8 mouse cellular contexts compared by ENCODE assay signal in the genomic region with DNA sequence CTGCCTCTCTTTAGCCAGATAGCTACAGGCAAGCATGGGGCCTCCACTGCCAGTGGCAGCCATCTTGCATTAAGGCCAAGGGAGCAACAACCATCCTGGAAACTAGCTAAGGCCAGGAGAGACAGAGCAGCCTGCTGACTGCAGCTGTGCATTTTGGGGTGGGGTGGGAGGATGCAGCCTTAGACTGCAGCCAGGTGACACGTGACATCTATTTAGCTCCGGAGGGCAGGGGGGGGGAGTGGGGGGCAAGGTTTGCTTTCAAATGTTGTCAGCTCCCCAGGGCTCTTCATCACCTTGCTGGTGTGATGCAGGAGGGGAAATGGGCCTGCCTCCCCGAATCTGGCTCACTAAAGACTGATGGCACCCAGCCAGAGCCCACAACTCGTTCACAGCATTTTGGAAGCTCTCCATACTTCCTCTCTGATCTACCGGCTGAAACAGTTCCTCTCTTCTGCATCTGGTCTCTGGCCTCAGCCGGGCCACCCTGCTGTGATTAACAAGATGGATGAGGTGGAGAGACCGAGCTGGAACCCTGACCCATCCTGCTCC. TPM values are rescaled to one million over a fixed set of nuclear protein-coding genes. Genes with fewer than 3 reads are reported as not detected.
DNase-seq lines count a peak whose midpoint lies in the region; ATAC-seq and TF ChIP-seq lines count a peak whose summit lies in the region.

No protein-coding gene starts in this region.

- H3K4me3 ChIP-seq in lung, embryonic 14.5 days (ENCODE audit: low read depth, low read length), result no peak overlapping the region
- no peak overlapping the region for H3K4me3 ChIP-seq in lung, adult 2 months (replicated peaks; ENCODE audit: extremely low read depth, low read depth, low read length)
- H3K4me3 ChIP-seq in heart, adult 2 months, result no peak overlapping the region
- H3K4me3 ChIP-seq in intestine, embryonic 16.5 days (ENCODE audit: low read length), result no peak overlapping the region

- no peaks in the 10 kb centered on the region for H3K79me2 ChIP-seq in heart, adult 2 months (replicated peaks; ENCODE audit: control insufficient read depth, insufficient read depth, low read length)

- 7% methylated on average over 7 of the region's 7 CpGs for WGBS in lung, embryonic 14.5 days
- WGBS in lung, adult 2 months, result 6% methylated on average over 7 of the region's 7 CpGs
- 6% methylated on average over 7 of the region's 7 CpGs for WGBS in heart, adult 2 months
- 10% methylated on average over 7 of the region's 7 CpGs for WGBS in intestine, embryonic 16.5 days

- no peak overlapping the region for H3K4me2 ChIP-seq in lung, embryonic 14.5 days
- H3K4me2 ChIP-seq in intestine, embryonic 16.5 days (ENCODE audit: low read depth, low read length), result no peak overlapping the region

- peaks cover 17% of the 10 kb centered on the region for H3K4me1 ChIP-seq in lung, embryonic 14.5 days (ENCODE audit: insufficient read depth)
- peaks cover 22% of the 10 kb centered on the region for H3K4me1 ChIP-seq in lung, adult 2 months (ENCODE audit: control insufficient read depth, insufficient read depth, low read length)
- peaks cover 23% of the 10 kb centered on the region for H3K4me1 ChIP-seq in heart, adult 2 months (ENCODE audit: control insufficient read depth, insufficient read depth, low read length)
- H3K4me1 ChIP-seq in intestine, embryonic 16.5 days (ENCODE audit: control insufficient read depth, insufficient read depth, low read length), result peaks cover 27% of the 10 kb centered on the region

- H3K36me3 ChIP-seq in lung, embryonic 14.5 days (ENCODE audit: insufficient read depth), result no peaks in the 10 kb centered on the region
- H3K36me3 ChIP-seq in heart, adult 2 months (ENCODE audit: control insufficient read depth, insufficient read depth, low read length), result no peaks in the 10 kb centered on the region
- no peaks in the 10 kb centered on the region for H3K36me3 ChIP-seq in intestine, embryonic 16.5 days (ENCODE audit: control insufficient read depth, insufficient read depth, low read length)

- H3K27ac ChIP-seq in lung, embryonic 14.5 days (ENCODE audit: low read depth), result peak overlapping the region; percentile 83
- peak overlapping the region; percentile 74 for H3K27ac ChIP-seq in heart, adult 2 months
- peak overlapping the region; percentile 75 for H3K27ac ChIP-seq in intestine, embryonic 16.5 days (ENCODE audit: low read length)

- H3K9me3 ChIP-seq in lung, embryonic 14.5 days (ENCODE audit: low read depth, low read length), result no peaks in the 10 kb centered on the region
- H3K9me3 ChIP-seq in intestine, embryonic 16.5 days (ENCODE audit: control insufficient read depth, low read length), result no peaks in the 10 kb centered on the region

- H3K27me3 ChIP-seq in lung, embryonic 14.5 days (ENCODE audit: insufficient read depth, low read length), result no peaks in the 10 kb centered on the region
- no peaks in the 10 kb centered on the region for H3K27me3 ChIP-seq in heart, adult 2 months (ENCODE audit: control insufficient read depth, insufficient read depth, low read length)
- no peaks in the 10 kb centered on the region for H3K27me3 ChIP-seq in intestine, embryonic 16.5 days (replicated peaks; ENCODE audit: control insufficient read depth, insufficient read depth, low read length)

- peak; percentile 96 for DNase-seq in lung, embryonic 14.5 days
- DNase-seq in lung, adult 2 months, result no peak
- DNase-seq in adrenal gland, postnatal 10 days, result peak; percentile 56
- DNase-seq in heart, adult 2 months, result peak; percentile 69 to 76
- peak; percentile 65 for DNase-seq in lung, postnatal 36 days
- DNase-seq in thymus, postnatal 14 days, result peak; percentile 64
- DNase-seq in frontal cortex, postnatal 25 days (ENCODE audit: low spot score in 2 of 2), result no peak

- H3K9ac ChIP-seq in lung, embryonic 14.5 days, result no peak overlapping the region
- peak overlapping the region; percentile 22; the same call in 1 of the 2 replicates for H3K9ac ChIP-seq in heart, adult 2 months (ENCODE audit: low read depth, low read length)
- H3K9ac ChIP-seq in intestine, embryonic 16.5 days (ENCODE audit: low read depth, low read length), result no peak overlapping the region

- no peak for TF ChIP-seq CTCF in lung, embryonic 14.5 days (IDR thresholded peaks at IDR 0.05; ENCODE audit: low read depth)
- no peak for TF ChIP-seq CTCF in lung, adult 2 months (IDR thresholded peaks at IDR 0.05; ENCODE audit: insufficient read depth, low read length)
- TF ChIP-seq CTCF in heart, adult 2 months (IDR thresholded peaks at IDR 0.05), result no peak

- no peak for TF ChIP-seq EP300 in heart, adult 2 months (IDR thresholded peaks at IDR 0.05; ENCODE audit: insufficient read depth, low read depth, low read length)

- intact Hi-C loops in heart, adult 2 months (cut with DNase I), result loop anchor here (2.0 to 5.0 kb wide), 4 partner anchors 19 to 42 kb away; no protein-coding TSS in a partner anchor

- peak; percentile 82 for ATAC-seq in lung, embryonic 14.5 days (ENCODE audit: insufficient read depth)
- ATAC-seq in intestine, embryonic 16.5 days, result peak; percentile 79

- no peak for TF ChIP-seq POLR2A in lung, adult 2 months (IDR thresholded peaks at IDR 0.05; ENCODE audit: borderline replicate concordance, extremely low read depth, low read depth, low read length)
- TF ChIP-seq POLR2A in heart, adult 2 months (IDR thresholded peaks at IDR 0.05; ENCODE audit: insufficient read depth, low read depth, low read length), result no peak

RNA-seq across cellular contexts. Expression of gene Lrrc32, which starts 34.8 kb away (rescaled TPM):
- 7.2 and 7.3 TPM in 2 replicates for polyA plus RNA-seq in lung, embryonic 14.5 days (2014; fragmentation: Nextera tagmentation; extraction: Ambion mirVana)
- 38.4 and 49.3 TPM in 2 replicates for polyA plus RNA-seq in lung, adult 2 months (2012; rRNA removed)
- 10 to 100 TPM; 15.2 to 17.3 TPM for total RNA-seq in adrenal gland, postnatal 10 days (2021)
- total RNA-seq in heart, adult 2 months (2021), result 10 to 100 TPM; 13.6 to 13.7 TPM
- 14.5 and 21.9 TPM in 2 replicates for polyA plus RNA-seq in heart, adult 2 months (2012; rRNA removed)
- polyA plus RNA-seq in intestine, embryonic 16.5 days (2015; fragmentation: Nextera tagmentation; extraction: Ambion mirVana), result 11.3 and 13.7 TPM in 2 replicates

Comparison
In these comparisons a context has a peak if more than half of its experiments do, and no peak if none do; other contexts are left out.
1. DNase-seq: peak in lung, embryonic 14.5 days (single experiment), adrenal gland, postnatal 10 days (single experiment), heart, adult 2 months (2 of 2), lung, postnatal 36 days (single experiment) and thymus, postnatal 14 days (single experiment); none in lung, adult 2 months (single experiment) and frontal cortex, postnatal 25 days (0 of 2).
2. Peak in every context shown above with its lines, with median percentiles within 50 percentile points of each other: H3K27ac ChIP-seq.